ENCODE assay signal across 9 mouse cellular contexts in the genomic region with DNA sequence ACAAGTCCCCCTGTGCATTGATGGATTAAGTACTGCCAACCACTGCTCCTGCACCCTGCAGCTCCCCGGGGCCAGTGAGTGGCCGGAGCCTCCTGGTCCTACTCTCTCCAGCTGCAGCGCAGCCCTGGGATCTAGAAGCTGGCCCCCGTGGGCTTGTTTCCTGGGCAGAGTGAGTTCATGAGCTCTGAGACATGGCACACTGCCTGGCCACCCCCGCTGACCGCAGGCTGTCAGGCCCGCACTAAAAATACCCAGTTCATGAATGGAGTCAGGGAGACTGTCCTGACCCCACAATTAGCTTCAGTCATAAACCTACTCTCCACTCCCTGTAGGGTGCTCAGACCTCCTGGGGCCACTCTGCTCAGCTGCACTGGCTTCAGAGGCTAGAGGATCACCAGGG.
A peak's percentile ranks its signal among the peaks of the same experiment; 100 is the strongest.
DNase-seq lines count a peak whose midpoint lies in the region; ATAC-seq and TF ChIP-seq lines count a peak whose summit lies in the region.
"Had no signal": no experiment of that assay in that cellular context is flagged by ENCODE, and none has a peak within 500 bp of the region (broad histone marks: within the 10 kb centered on the region; RNA-seq: fewer than 3 reads in every experiment).

No protein-coding gene starts in this region.

- no peak overlapping the region for H3K4me3 ChIP-seq in brown adipose tissue, adult 24 weeks (ENCODE audit: insufficient read depth, low read depth, low read length)
- 0 out of 2 replicates have a peak overlapping the region, but pooled peaks have one; percentile 5 for H3K4me3 ChIP-seq in heart, embryonic 10.5 days
- H3K4me3 ChIP-seq in limb, embryonic 14.5 days (replicated peaks; ENCODE audit: low read length), result no peak overlapping the region
- H3K4me3 ChIP-seq: erythroblast, embryonic 14.5 days had no signal

- no peaks in the 10 kb centered on the region for H3K36me3 ChIP-seq in heart, embryonic 10.5 days
- H3K36me3 ChIP-seq in limb, embryonic 14.5 days (ENCODE audit: control insufficient read depth, insufficient read depth, low read length), result no peaks in the 10 kb centered on the region

- no peak overlapping the region for H3K4me2 ChIP-seq in limb, embryonic 14.5 days (replicated peaks; ENCODE audit: low read depth, low read length, severe bottlenecking)

- peak; percentile 26 for DNase-seq in kidney, adult 9 months
- no peak for DNase-seq in kidney, adult 18-20 months
- no peak for DNase-seq in heart, embryonic 10.5 days (ENCODE audit: low spot score)
- DNase-seq in limb, embryonic 14.5 days (ENCODE audit: low spot score), result no peak
- DNase-seq in thymus, postnatal 10 days (ENCODE audit: low spot score in 2 of 2), result no peak
- no peak for DNase-seq in layer of hippocampus, postnatal 10 days (ENCODE audit: low spot score in 2 of 2)
- DNase-seq in spleen, postnatal 4 days (ENCODE audit: low spot score in 2 of 2), result no peak

- TF ChIP-seq POLR2A in limb, embryonic 14.5 days (IDR thresholded peaks at IDR 0.05; ENCODE audit: borderline replicate concordance, extremely low read depth, insufficient read depth, insufficient read length), result no peak

- H3K9ac ChIP-seq in limb, embryonic 14.5 days (ENCODE audit: low read depth, low read length, severe bottlenecking), result no peak overlapping the region

- no peak for ATAC-seq in limb, embryonic 14.5 days (ENCODE audit: low FRiP score, low read depth)

- no peaks in the 10 kb centered on the region for H3K9me3 ChIP-seq in heart, embryonic 10.5 days
- no peaks in the 10 kb centered on the region for H3K9me3 ChIP-seq in limb, embryonic 14.5 days (ENCODE audit: control insufficient read depth, low read length)

- peaks cover 58% of the 10 kb centered on the region for H3K4me1 ChIP-seq in brown adipose tissue, adult 24 weeks (ENCODE audit: control insufficient read depth, insufficient read depth, insufficient read length, low read length)
- H3K4me1 ChIP-seq in heart, embryonic 10.5 days, result peaks cover 80% of the 10 kb centered on the region
- H3K4me1 ChIP-seq in limb, embryonic 14.5 days (ENCODE audit: control insufficient read depth, insufficient read depth, low read length), result peaks cover 65% of the 10 kb centered on the region

- no peaks in the 10 kb centered on the region for H3K27me3 ChIP-seq in heart, embryonic 10.5 days (ENCODE audit: insufficient read depth, poor library complexity, severe bottlenecking)
- H3K27me3 ChIP-seq in limb, embryonic 14.5 days (ENCODE audit: control insufficient read depth, insufficient read depth, low read length), result no peaks in the 10 kb centered on the region

- H3K27ac ChIP-seq in brown adipose tissue, adult 24 weeks (replicated peaks; ENCODE audit: low read depth, low read length), result 0 out of 2 replicates have a peak overlapping the region, but pooled peaks have one; percentile 35
- H3K27ac ChIP-seq in heart, embryonic 10.5 days, result peak overlapping the region; percentile 86
- peak overlapping the region; percentile 48; the same call in 1 of the 2 replicates for H3K27ac ChIP-seq in limb, embryonic 14.5 days (replicated peaks; ENCODE audit: low read depth, low read length)

- 53% methylated on average over 7 of the region's 7 CpGs for WGBS in heart, embryonic 10.5 days
- WGBS in limb, embryonic 14.5 days, result 48% methylated on average over 7 of the region's 7 CpGs

Comparison
In these comparisons a context has a peak if more than half of its experiments do, and no peak if none do; other contexts are left out.
1. H3K27ac ChIP-seq: peak in every context shown above with its lines; median percentile 86 in heart, embryonic 10.5 days; 48 in limb, embryonic 14.5 days; 35 in brown adipose tissue, adult 24 weeks.